Mouse (Mus musculus) liver, adult 2 months (tissue): ENCODE measurements around the gene Cldn7. TPM values are rescaled to one million over a fixed set of nuclear protein-coding genes. Genes with fewer than 3 reads are reported as not detected.

Experiments
- DNase-seq: peaks from one replicate; pipeline ENCODE4 v3.0.0-alpha.2; 2011; ENCODE audit warnings: low read depth, low spot score; ENCODE audit errors: extremely low read depth
- H3K27ac ChIP-seq: fragments of 200-500 bp; replicated peaks from 2 replicates; pipeline ENCODE4 v1.5.1; 2012; ENCODE audit warnings: low read depth, mild to moderate bottlenecking, control low read depth, inconsistent platforms, low read length; ENCODE audit not compliant: insufficient read depth
- H3K27me3 ChIP-seq: fragments of 200-500 bp; 2 replicates; pipeline ENCODE4 v1.6.1; 2012; ENCODE audit warnings: mild to moderate bottlenecking, moderate library complexity, low read length, inconsistent platforms; ENCODE audit not compliant: control insufficient read depth, insufficient read depth
- H3K36me3 ChIP-seq: fragments of 200-500 bp; 2 replicates; pipeline ENCODE4 v1.6.1; 2012; ENCODE audit warnings: low read length, inconsistent platforms; ENCODE audit not compliant: control insufficient read depth, insufficient read depth
- H3K4me1 ChIP-seq: fragments of 200-500 bp; 2 replicates; pipeline ENCODE4 v1.6.1; 2011; ENCODE audit warnings: low read length; ENCODE audit not compliant: control insufficient read depth, insufficient read depth
- H3K4me3 ChIP-seq: fragments of 200-500 bp; 2 replicates; pipeline ENCODE4 v1.5.1; 2011; ENCODE audit warnings: low read depth, mild to moderate bottlenecking, control low read depth, low read length, moderate library complexity; ENCODE audit not compliant: insufficient read depth
- H3K79me2 ChIP-seq: fragments of 200-500 bp; 2 replicates; pipeline ENCODE4 v1.6.1; 2012; ENCODE audit warnings: inconsistent platforms, mild to moderate bottlenecking, low read length, moderate library complexity; ENCODE audit not compliant: control insufficient read depth, insufficient read depth
- H3K9ac ChIP-seq: fragments of 200-500 bp; 2 replicates; pipeline ENCODE4 v1.6.1; 2012; ENCODE audit warnings: low read depth, mild to moderate bottlenecking, control low read depth, inconsistent platforms, low read length
- CTCF ChIP-seq: fragments of 200-500 bp; IDR thresholded peaks from 2 replicates; pipeline ENCODE4 v1.5.1; 2011; ENCODE audit warnings: low read depth, low read length, control low read depth
- POLR2A ChIP-seq: fragments of 200-500 bp; IDR thresholded peaks from 2 replicates; pipeline ENCODE4 v1.6.1; 2011; ENCODE audit warnings: low read length, control low read depth; ENCODE audit not compliant: insufficient read depth; ENCODE audit errors: extremely low read depth
- WGBS: fragments of 180-500 bp; shearing (Covaris S2); methylation state at CpG from one replicate; pipeline ENCODE4 v1.1.7; 2018; 5-methylcytosine and 5-hydroxymethylcytosine counted together
- polyA plus RNA-seq: library from polyadenylated mRNA; depleted of rRNA; stranded (reverse); fragments of >200 nt; gene quantifications from 2 replicates; pipeline ENCODE4 v1.2.3, GENCODE M21; 2012
- total RNA-seq: library from RNA; depleted of rRNA; stranded (reverse); fragments of >200 nt; gene quantifications from 2 replicates; pipeline ENCODE4 v1.2.3, GENCODE M21; 2014

The Cldn7 gene
- total and polyA plus RNA-seq, 2 experiments, result 0.26 to 0.37 TPM

DNA sequence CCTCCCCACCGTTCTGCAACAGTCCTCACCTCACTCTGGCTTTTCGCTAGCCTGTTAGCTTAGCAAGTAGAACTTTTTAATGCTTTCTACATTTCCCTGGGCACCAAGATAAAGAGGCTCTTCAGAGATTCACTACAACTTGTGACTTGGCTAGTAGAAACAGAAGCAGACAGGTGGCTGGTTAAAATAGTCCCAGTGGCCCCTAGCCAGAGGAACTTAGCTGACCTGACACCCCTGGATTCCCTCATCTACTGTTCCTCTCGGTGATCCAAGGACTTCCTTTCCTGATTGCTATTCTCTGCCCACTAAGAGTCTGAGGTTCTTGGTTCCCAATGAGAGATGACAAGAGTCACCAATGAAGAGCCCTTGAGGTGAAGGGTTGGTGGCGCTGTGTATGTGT is 18.8 kb downstream of the Cldn7 start:
- no peaks in the 10 kb centered on the region for H3K27me3 ChIP-seq
- H3K4me1 ChIP-seq, result peaks cover 19% of the 10 kb centered on the region; the same call in 1 of the 2 replicates
- H3K79me2 ChIP-seq, result peaks cover 16% of the 10 kb centered on the region; the same call in 1 of the 2 replicates
- no peak overlapping the region for H3K9ac ChIP-seq
- H3K36me3 ChIP-seq, result peaks cover 23% of the 10 kb centered on the region
- 70% methylated on average over 4 of the region's 4 CpGs for WGBS
- DNase-seq, result no peak
- TF ChIP-seq CTCF (no peak), POLR2A (no peak)
- no peak overlapping the region for H3K4me3 ChIP-seq
- no peak overlapping the region for H3K27ac ChIP-seq

DNA sequence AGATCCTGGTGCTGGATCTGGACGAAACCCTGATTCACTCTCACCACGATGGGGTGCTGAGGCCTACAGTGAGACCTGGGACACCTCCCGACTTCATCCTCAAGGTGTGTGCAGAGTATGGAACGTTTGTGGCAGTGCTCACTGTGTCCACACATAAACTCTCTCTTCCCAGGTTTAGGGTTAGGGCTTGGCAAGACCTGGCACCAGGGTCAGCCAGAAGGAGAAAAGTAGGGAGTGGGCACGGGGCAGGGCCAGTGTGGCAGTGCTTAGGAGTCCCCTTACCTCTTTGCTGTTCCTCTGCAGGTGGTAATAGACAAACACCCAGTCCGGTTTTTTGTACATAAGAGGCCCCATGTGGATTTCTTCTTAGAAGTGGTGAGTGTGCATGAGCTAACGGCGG is 19.9 kb downstream of the Cldn7 start:
- 94% methylated on average over 8 of the region's 8 CpGs for WGBS
- DNase-seq, result no peak
- no peak overlapping the region for H3K4me3 ChIP-seq
- H3K9ac ChIP-seq, result no peak overlapping the region
- H3K4me1 ChIP-seq, result peaks cover 19% of the 10 kb centered on the region; the same call in 1 of the 2 replicates
- peaks cover 31% of the 10 kb centered on the region for H3K36me3 ChIP-seq
- TF ChIP-seq CTCF (no peak), POLR2A (no peak)
- H3K27ac ChIP-seq, result no peak overlapping the region
- peaks cover 16% of the 10 kb centered on the region; the same call in 1 of the 2 replicates for H3K79me2 ChIP-seq
- H3K27me3 ChIP-seq, result no peaks in the 10 kb centered on the region

GRCm38 (mm10) chr11:69989949-69990348 is 25.4 kb downstream of the Cldn7 start:
- Histone ChIP-seq H3K27ac (0 out of 2 replicates have a peak overlapping the region, but pooled peaks have one; percentile 2), H3K79me2 (peaks cover 6% of the 10 kb centered on the region; the same call in 1 of the 2 replicates), H3K9ac (no peak overlapping the region), H3K4me1 (peaks cover 5% of the 10 kb centered on the region; the same call in 1 of the 2 replicates), H3K36me3 (peaks cover 32% of the 10 kb centered on the region), H3K27me3 (no peaks in the 10 kb centered on the region), H3K4me3 (no peak overlapping the region)
- WGBS, result 96% methylated on average over 8 of the region's 8 CpGs
- TF ChIP-seq POLR2A (no peak), CTCF (no peak)
- no peak for DNase-seq

GRCm38 (mm10) chr11:69990850-69991691 is 26.5 kb downstream of the Cldn7 start, which contains the start of gene Gabarap:
Gabarap (plus strand) TSS chr11:69991143.
- WGBS, result under 1% methylated on average over 40 of the region's 40 CpGs
- Histone ChIP-seq H3K36me3 (peaks cover 28% of the 10 kb centered on the region), H3K27me3 (no peaks in the 10 kb centered on the region)

GRCm38 (mm10) chr11:69991711-69992110 is 27.1 kb downstream of the Cldn7 start:
- H3K9ac ChIP-seq, result peak overlapping the region; percentile 96
- DNase-seq, result no peak
- H3K79me2 ChIP-seq, result peaks cover 16% of the 10 kb centered on the region; the same call in 1 of the 2 replicates
- H3K36me3 ChIP-seq, result peaks cover 24% of the 10 kb centered on the region
- H3K27me3 ChIP-seq, result no peaks in the 10 kb centered on the region
- TF ChIP-seq CTCF, result no peak
- no peak for TF ChIP-seq POLR2A
- peak overlapping the region; percentile 97 for H3K4me3 ChIP-seq
- peak overlapping the region; percentile 94 for H3K27ac ChIP-seq
- WGBS, result 0% methylated on average over 15 of the region's 15 CpGs
- peaks cover 5% of the 10 kb centered on the region; the same call in 1 of the 2 replicates for H3K4me1 ChIP-seq

More at GRCm38 (mm10) chr11:69990850-69991691, 26.5 kb downstream of the Cldn7 start, which contains the start of gene Gabarap:
- Histone ChIP-seq H3K9ac (peak within 1 kb of the TSS; percentile 96), H3K79me2 (peaks cover 10% of the 10 kb centered on the region; the same call in 1 of the 2 replicates), H3K4me1 (peaks cover 5% of the 10 kb centered on the region; the same call in 1 of the 2 replicates), H3K27ac (peak within 1 kb of the TSS; percentile 95), H3K4me3 (peak within 1 kb of the TSS; percentile 97)
- TF ChIP-seq CTCF (0 out of 2 replicates have a peak, but pooled peaks have one; percentile 11), POLR2A (peak; percentile 32; the same call in 1 of the 2 replicates)
- peak; percentile 96 for DNase-seq
